Comparison of ENCODE assay signal across 8 mouse cellular contexts in the genomic region with DNA sequence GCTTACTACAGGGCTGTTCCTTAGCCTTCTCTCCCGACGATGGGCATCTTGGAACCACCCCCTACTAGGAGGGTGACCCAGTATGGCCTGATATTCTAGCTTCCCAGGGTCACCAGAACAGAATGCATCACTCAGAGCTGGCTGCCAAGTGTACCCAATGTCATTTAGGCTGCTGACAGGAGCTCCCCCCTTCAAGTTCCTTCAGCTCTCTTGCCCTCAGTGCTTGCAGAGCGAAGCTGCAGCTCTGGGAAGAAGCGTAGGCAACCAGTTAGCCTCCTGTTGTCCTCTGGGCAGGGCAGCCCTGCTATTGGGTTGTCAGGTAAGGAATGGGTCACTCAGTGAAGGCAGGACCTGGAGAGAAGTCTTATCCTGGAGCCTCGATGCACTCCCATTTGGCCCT. TPM values are rescaled to one million over a fixed set of nuclear protein-coding genes. Genes with fewer than 3 reads are reported as not detected.
DNase-seq lines count a peak whose midpoint lies in the region; ATAC-seq and TF ChIP-seq lines count a peak whose summit lies in the region.

No protein-coding gene starts in this region.

- TF ChIP-seq CTCF in MEL (IDR thresholded peaks at IDR 0.05 in 2 of 3, conservative IDR thresholded peaks at IDR 0.05 in 1 of 3; ENCODE audit: control insufficient read depth in 1 of 3, insufficient read depth in 1 of 3, low read depth in 2 of 3, low read length in 3 of 3, poor library complexity in 1 of 3, severe bottlenecking in 1 of 3): no peak
- no peak for TF ChIP-seq CTCF in gastrocnemius, adult 2 months (IDR thresholded peaks at IDR 0.05)

- no peak overlapping the region for H3K27ac ChIP-seq in heart, embryonic 13.5 days (replicated peaks)
- H3K27ac ChIP-seq in MEL (ENCODE audit: control insufficient read depth, low read depth, low read length): no peak overlapping the region
- no peak overlapping the region for H3K27ac ChIP-seq in limb, embryonic 10.5 days
- H3K27ac ChIP-seq in gastrocnemius, adult 2 months: no peak overlapping the region

- peaks cover 26% of the 10 kb centered on the region for H3K4me1 ChIP-seq in heart, embryonic 13.5 days
- H3K4me1 ChIP-seq in MEL (ENCODE audit: control insufficient read depth in 1 of 2, insufficient read depth in 2 of 2, low read length in 2 of 2): peaks cover 0 to 5% of the 10 kb centered on the region in 2 experiments; a peak in 2 of 4 replicates
- peaks cover 32% of the 10 kb centered on the region for H3K4me1 ChIP-seq in limb, embryonic 10.5 days

- no peaks in the 10 kb centered on the region; the same call in 1 of the 2 replicates for H3K79me2 ChIP-seq in MEL (ENCODE audit: control insufficient read depth, insufficient read depth, low read length, poor library complexity)

- no peaks in the 10 kb centered on the region for H3K9me3 ChIP-seq in heart, embryonic 13.5 days
- H3K9me3 ChIP-seq in MEL (replicated peaks; ENCODE audit: insufficient read depth, low read length): no peaks in the 10 kb centered on the region
- no peaks in the 10 kb centered on the region for H3K9me3 ChIP-seq in limb, embryonic 10.5 days (replicated peaks)

- intact Hi-C loops in heart, postnatal 25 days (cut with DNase I): no loop called here
- intact Hi-C loops in gastrocnemius, adult 2 months (cut with DNase I): no loop called here

- no peak for TF ChIP-seq EP300 in MEL (IDR thresholded peaks at IDR 0.05; ENCODE audit: low read depth in 1 of 2, low read length in 2 of 2)

- ATAC-seq in heart, embryonic 13.5 days (ENCODE audit: extremely low read depth, insufficient number of reproducible peaks, low FRiP score, low TSS enrichment): no peak
- ATAC-seq in monocyte, adult 5-6 weeks (replicated peaks; ENCODE audit: insufficient number of reproducible peaks, low FRiP score, low TSS enrichment, poor library complexity, severe bottlenecking): no peak

- TF ChIP-seq RAD21 in MEL (IDR thresholded peaks at IDR 0.05; ENCODE audit: low read depth, low read length): no peak

- no peaks in the 10 kb centered on the region for H3K36me3 ChIP-seq in heart, embryonic 13.5 days
- peaks cover 0 to 3% of the 10 kb centered on the region in 2 experiments; a peak in 1 of 4 replicates for H3K36me3 ChIP-seq in MEL (ENCODE audit: control insufficient read depth in 1 of 2, insufficient read depth in 2 of 2, low read length in 2 of 2)
- H3K36me3 ChIP-seq in limb, embryonic 10.5 days: peaks cover 20% of the 10 kb centered on the region

- WGBS in heart, embryonic 13.5 days: 57% methylated on average over 5 of the region's 5 CpGs
- 59% methylated on average over 5 of the region's 5 CpGs for WGBS in limb, embryonic 10.5 days

- H3K4me3 ChIP-seq in heart, embryonic 13.5 days: no peak overlapping the region
- H3K4me3 ChIP-seq in MEL (ENCODE audit: control insufficient read depth in 1 of 2, insufficient read depth in 1 of 2, low read depth in 2 of 2, low read length in 2 of 2): no peak overlapping the region
- peak overlapping the region; percentile 76; the same call in 1 of the 2 replicates for H3K4me3 ChIP-seq in limb, embryonic 10.5 days
- H3K4me3 ChIP-seq in gastrocnemius, adult 2 months: no peak overlapping the region

- TF ChIP-seq POLR2A in MEL (IDR thresholded peaks at IDR 0.05; ENCODE audit: control insufficient read depth in 1 of 2, insufficient read depth in 1 of 2, low read depth in 1 of 2, low read length in 2 of 2, poor library complexity in 1 of 2): no peak

- H3K9ac ChIP-seq in heart, embryonic 13.5 days: no peak overlapping the region
- H3K9ac ChIP-seq in MEL (ENCODE audit: control insufficient read depth, low read depth, low read length, poor library complexity, severe bottlenecking): no peak overlapping the region

- peaks cover 59% of the 10 kb centered on the region for H3K27me3 ChIP-seq in heart, embryonic 13.5 days (replicated peaks)
- peaks cover 8 to 10% of the 10 kb centered on the region in 2 experiments for H3K27me3 ChIP-seq in MEL (ENCODE audit: control insufficient read depth in 1 of 2, insufficient read depth in 2 of 2, low read length in 2 of 2)
- peaks cover 40% of the 10 kb centered on the region for H3K27me3 ChIP-seq in limb, embryonic 10.5 days (ENCODE audit: low read depth, poor library complexity, severe bottlenecking)

- peak overlapping the region; percentile 91 for H3K4me2 ChIP-seq in heart, embryonic 13.5 days

- no peak for DNase-seq in heart, postnatal 25 days (ENCODE audit: low spot score)
- DNase-seq in 3T3-L1 (ENCODE audit: low read depth, low spot score): peak; percentile 6
- DNase-seq in MEL (ENCODE audit: low read depth, low spot score): no peak
- DNase-seq in limb, embryonic 10.5 days (ENCODE audit: low spot score): no peak
- DNase-seq in right cerebral cortex, postnatal 25 days: no peak
- no peak for DNase-seq in gastrocnemius, adult 2 months

TF ChIP-seq in MEL, 35 proteins besides CTCF, POLR2A, EP300 and RAD21:
- TF ChIP-seq ETS1 (IDR thresholded peaks at IDR 0.05; ENCODE audit: low read depth, low read length): no peak
- no peak for TF ChIP-seq ZNF384 (IDR thresholded peaks at IDR 0.05; ENCODE audit: low read depth, low read length)
- TF ChIP-seq E2F4 (IDR thresholded peaks at IDR 0.05; ENCODE audit: borderline replicate concordance, low read depth, low read length): no peak
- TF ChIP-seq UBTF (IDR thresholded peaks at IDR 0.05; ENCODE audit: borderline replicate concordance, insufficient read depth, low read depth, low read length): 0 out of 2 replicates have a peak, but pooled peaks have one; percentile 4

RNA-seq across cellular contexts. Expression of gene Tmem121, which starts 0.8 kb away (rescaled TPM):
- 2.8 and 3.1 TPM in 2 replicates for polyA plus RNA-seq in heart, embryonic 13.5 days (2015; fragmentation: Nextera tagmentation; extraction: Ambion mirVana)
- under 1 TPM in 1 of 2 experiments, not detected in 1; 0.17 TPM for total RNA-seq in heart, postnatal 25 days (2021)
- 14.4 and 17.0 TPM in 2 replicates for total RNA-seq in MEL (2012; rRNA removed)
- 10 to 100 TPM in 1 of 2 experiments, not detected in 1; 35.2 TPM for polyA plus RNA-seq in MEL (2012; ENCODE audit: insufficient read depth in 1 of 2, insufficient read length in 2 of 2, low read depth in 1 of 2, low replicate concordance in 2 of 2, missing spikeins in 1 of 2)
- 12.3 and 15.7 TPM in 2 replicates for polyA plus RNA-seq in limb, embryonic 10.5 days (2016; fragmentation: Nextera tagmentation; extraction: Ambion mirVana)
- not detected for total RNA-seq in gastrocnemius, adult 2 months (2021)
- total RNA-seq in monocyte, adult 5-6 weeks (2017): 0.19 TPM in 1 of 3 replicates, not detected in the others

RNA-seq across cellular contexts. Expression of gene Tedc1, which starts 28.7 kb away (rescaled TPM):
- polyA plus RNA-seq in heart, embryonic 13.5 days (2015; fragmentation: Nextera tagmentation; extraction: Ambion mirVana): 20.6 and 21.8 TPM in 2 replicates
- total RNA-seq in heart, postnatal 25 days (2021): under 1 TPM; 0.61 to 0.83 TPM
- total RNA-seq in MEL (2012; rRNA removed): 40.6 and 50.7 TPM in 2 replicates
- polyA plus RNA-seq in MEL (2012; ENCODE audit: insufficient read depth in 1 of 2, insufficient read length in 2 of 2, low read depth in 1 of 2, low replicate concordance in 2 of 2, missing spikeins in 1 of 2): 10 to 100 TPM in 1 of 2 experiments, not detected in 1; 74.7 TPM
- polyA plus RNA-seq in limb, embryonic 10.5 days (2016; fragmentation: Nextera tagmentation; extraction: Ambion mirVana): 49.4 and 60.2 TPM in 2 replicates
- not detected for total RNA-seq in gastrocnemius, adult 2 months (2021)
- total RNA-seq in monocyte, adult 5-6 weeks (2017): 3.6 to 8.8 TPM (median 4.8 TPM) in 3 replicates

RNA-seq across cellular contexts. Expression of gene Crip1, which starts 38.8 kb away (rescaled TPM):
- polyA plus RNA-seq in heart, embryonic 13.5 days (2015; fragmentation: Nextera tagmentation; extraction: Ambion mirVana): 408 and 464 TPM in 2 replicates
- 100 to 1,000 TPM; 178 to 211 TPM for total RNA-seq in heart, postnatal 25 days (2021)
- 419 and 438 TPM in 2 replicates for total RNA-seq in MEL (2012; rRNA removed)
- 100 to 1,000 TPM in 1 of 2 experiments, not detected in 1; 282 TPM for polyA plus RNA-seq in MEL (2012; ENCODE audit: insufficient read depth in 1 of 2, insufficient read length in 2 of 2, low read depth in 1 of 2, low replicate concordance in 2 of 2, missing spikeins in 1 of 2)
- 48.7 and 61.0 TPM in 2 replicates for polyA plus RNA-seq in limb, embryonic 10.5 days (2016; fragmentation: Nextera tagmentation; extraction: Ambion mirVana)
- total RNA-seq in gastrocnemius, adult 2 months (2021): 100 to 1,000 TPM in 1 of 2 experiments, 10 to 100 TPM in 1; 71.2 to 113 TPM
- 1,094 to 1,293 TPM (median 1,104 TPM) in 3 replicates for total RNA-seq in monocyte, adult 5-6 weeks (2017)

RNA-seq across cellular contexts. Expression of gene Crip2, which starts 44.9 kb away (rescaled TPM):
- polyA plus RNA-seq in heart, embryonic 13.5 days (2015; fragmentation: Nextera tagmentation; extraction: Ambion mirVana): 1,302 and 1,499 TPM in 2 replicates
- 1,000 to 10,000 TPM; 1,410 to 1,505 TPM for total RNA-seq in heart, postnatal 25 days (2021)
- 65.2 and 67.8 TPM in 2 replicates for total RNA-seq in MEL (2012; rRNA removed)
- 100 to 1,000 TPM in 1 of 2 experiments, not detected in 1; 261 TPM for polyA plus RNA-seq in MEL (2012; ENCODE audit: insufficient read depth in 1 of 2, insufficient read length in 2 of 2, low read depth in 1 of 2, low replicate concordance in 2 of 2, missing spikeins in 1 of 2)
- 58.8 and 63.8 TPM in 2 replicates for polyA plus RNA-seq in limb, embryonic 10.5 days (2016; fragmentation: Nextera tagmentation; extraction: Ambion mirVana)
- total RNA-seq in gastrocnemius, adult 2 months (2021): 10 to 100 TPM; 32.4 to 41.1 TPM
- 0.57 to 1.7 TPM in 2 of 3 replicates, not detected in the other for total RNA-seq in monocyte, adult 5-6 weeks (2017)

Comparison
In these comparisons a context has a peak if more than half of its experiments do, and no peak if none do; other contexts are left out.
1. RNA of gene Tmem121, which starts 0.8 kb away (total RNA-seq): 14.4 to 17.0 TPM in MEL; 0.19 TPM in monocyte, adult 5-6 weeks, 0.17 TPM in heart, postnatal 25 days and not detected in gastrocnemius, adult 2 months; every median in the first group is over 10 times any median in the second.